Mouse (Mus musculus) neural tube, embryonic 12.5 days (tissue): ENCODE measurements around the gene Ftcd. TPM values are rescaled to one million over a fixed set of nuclear protein-coding genes. Genes with fewer than 3 reads are reported as not detected.
A peak's percentile ranks its signal among the peaks of the same experiment; 100 is the strongest.

Experiments
- ATAC-seq: fragments of 200-750 bp; cut with Nextera tagmentation; 2 replicates; pipeline ENCODE4 v1.8.0; 2017; ENCODE audit warnings: low read depth, mild to moderate bottlenecking, moderate TSS enrichment, moderate library complexity; ENCODE audit not compliant: low FRiP score
- H3K27ac ChIP-seq: fragments of 300-500 bp; sonication (generic); 2 replicates; pipeline ENCODE4 v1.5.1; 2016
- H3K27me3 ChIP-seq: fragments of 300-500 bp; sonication (generic); replicated peaks from 2 replicates; pipeline ENCODE4 v1.6.1; 2016; ENCODE audit warnings: mild to moderate bottlenecking
- H3K36me3 ChIP-seq: fragments of 300-500 bp; sonication (generic); 2 replicates; pipeline ENCODE4 v1.6.1; 2016; ENCODE audit warnings: mild to moderate bottlenecking
- H3K4me1 ChIP-seq: fragments of 300-500 bp; sonication (generic); 2 replicates; pipeline ENCODE4 v1.6.1; 2016
- H3K4me2 ChIP-seq: fragments of 300-500 bp; sonication (generic); replicated peaks from 2 replicates; pipeline ENCODE4 v1.6.1; 2016; ENCODE audit warnings: mild to moderate bottlenecking
- H3K4me3 ChIP-seq: fragments of 300-500 bp; sonication (generic); 2 replicates; pipeline ENCODE4 v1.5.1; 2016
- H3K9ac ChIP-seq: fragments of 300-500 bp; sonication (generic); 2 replicates; pipeline ENCODE4 v1.6.1; 2016; ENCODE audit warnings: mild to moderate bottlenecking
- H3K9me3 ChIP-seq: fragments of 300-500 bp; sonication (generic); 2 replicates; pipeline ENCODE4 v1.6.1; 2016; ENCODE audit warnings: mild to moderate bottlenecking
- WGBS: fragments of 180-500 bp; shearing (Covaris S2); methylation state at CpG from one replicate; pipeline ENCODE4 v1.1.7; 2016; 5-methylcytosine and 5-hydroxymethylcytosine counted together
- polyA plus RNA-seq: library from polyadenylated mRNA; unstranded; fragments of >200 nt; fragmentation: Nextera tagmentation; extraction: Ambion mirVana; gene quantifications from 2 replicates; pipeline ENCODE4 v1.2.1, GENCODE M21; 2016

Ftcd gene
- 0.34 TPM in 1 of 2 replicates, not detected in the other for polyA plus RNA-seq

DNA sequence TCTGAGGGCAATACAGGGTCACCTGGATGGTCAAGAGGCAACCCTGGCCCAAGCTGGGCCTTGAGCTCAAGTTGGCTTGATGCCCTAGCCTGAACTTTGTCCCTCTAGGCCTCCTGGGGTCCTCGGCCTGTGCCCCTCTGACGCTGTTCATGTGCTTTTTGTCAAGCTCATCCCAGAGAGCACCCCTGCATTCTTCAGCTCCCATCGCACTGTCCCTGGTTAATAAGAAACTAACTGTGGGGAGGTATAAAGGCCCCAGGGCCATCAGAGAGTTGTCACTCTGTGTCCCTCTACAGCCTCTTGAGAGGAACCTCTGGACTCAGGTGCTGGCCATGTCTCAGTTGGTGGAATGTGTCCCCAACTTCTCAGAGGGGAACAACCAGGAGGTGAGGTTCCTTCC lies at the start of gene Ftcd:
Gene Ftcd (plus strand): TSS at position 275 of the 400 bp plus-strand sequence.
- no peak within 1 kb of the TSS for H3K27ac ChIP-seq
- no peak for ATAC-seq
- no peak within 1 kb of the TSS for H3K9ac ChIP-seq
- 77% methylated on average over 3 of the region's 3 CpGs for WGBS
- no peak within 1 kb of the TSS for H3K4me2 ChIP-seq
- H3K27me3 ChIP-seq: no peaks in the 10 kb centered on the region
- no peaks in the 10 kb centered on the region for H3K9me3 ChIP-seq
- no peaks in the 10 kb centered on the region for H3K4me1 ChIP-seq
- no peak within 1 kb of the TSS for H3K4me3 ChIP-seq
- no peaks in the 10 kb centered on the region for H3K36me3 ChIP-seq

DNA sequence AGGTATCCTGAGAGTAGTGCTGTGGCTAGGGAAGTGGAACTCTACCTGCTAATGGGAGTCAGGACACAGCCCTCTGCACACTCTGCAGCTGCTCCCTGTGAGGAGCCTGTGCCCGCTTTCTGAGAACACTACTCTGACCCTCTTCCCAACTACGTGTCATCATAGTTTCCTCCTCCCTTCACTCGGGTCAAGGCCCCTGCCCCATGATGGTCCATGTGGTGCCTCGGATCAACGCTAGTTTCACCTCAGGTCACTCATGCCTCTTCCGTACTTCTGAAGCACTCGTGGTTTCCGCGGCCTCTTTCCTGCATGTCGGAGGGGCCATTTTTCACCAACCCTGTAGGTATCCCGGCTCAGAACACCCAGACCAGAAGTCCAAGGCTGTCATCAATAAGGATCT lies 44.5 kb upstream of the Ftcd start:
- ATAC-seq: no peak; the same call in 1 of the 2 replicates
- Histone ChIP-seq H3K9me3 (no peaks in the 10 kb centered on the region), H3K27me3 (no peaks in the 10 kb centered on the region), H3K4me2 (peak overlapping the region; percentile 82), H3K4me3 (peak overlapping the region; percentile 65), H3K27ac (no peak overlapping the region), H3K4me1 (peaks cover 24% of the 10 kb centered on the region), H3K36me3 (peaks cover 28% of the 10 kb centered on the region), H3K9ac (peak overlapping the region; percentile 71; the same call in 1 of the 2 replicates)
- WGBS: 4% methylated on average over 11 of the region's 11 CpGs

DNA sequence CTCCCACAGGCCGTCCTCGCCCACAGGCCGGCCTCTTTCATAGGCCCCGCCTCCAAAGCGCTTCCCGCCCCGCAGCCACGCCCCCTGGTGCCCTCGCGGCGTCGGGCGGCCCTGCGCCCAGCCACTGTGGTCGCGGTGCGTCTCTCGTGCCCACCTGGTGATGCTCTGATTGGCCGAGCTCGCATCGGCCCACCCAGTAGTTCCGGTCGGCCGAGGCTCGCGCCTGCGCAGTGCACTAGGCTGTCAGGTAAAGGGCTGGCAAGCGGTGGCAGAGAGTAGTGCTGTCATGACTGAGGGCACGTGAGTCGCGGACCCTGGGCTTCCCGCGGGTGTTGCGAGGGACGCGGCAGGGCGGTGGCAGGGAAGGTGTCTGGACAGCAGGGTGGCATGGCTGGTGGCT lies 44.1 kb upstream of the Ftcd start, which contains the start of gene Lss:
Gene Lss (plus strand): TSS at position 214 of the 400 bp plus-strand sequence.
- peak within 1 kb of the TSS; percentile 82 for H3K4me2 ChIP-seq
- WGBS: under 1% methylated on average over 37 of the region's 37 CpGs
- H3K36me3 ChIP-seq: peaks cover 32% of the 10 kb centered on the region
- peaks cover 24% of the 10 kb centered on the region for H3K4me1 ChIP-seq
- H3K9me3 ChIP-seq: no peaks in the 10 kb centered on the region
- peak within 1 kb of the TSS; percentile 71 for H3K9ac ChIP-seq
- H3K27me3 ChIP-seq: no peaks in the 10 kb centered on the region
- peak within 1 kb of the TSS; percentile 51; the same call in 1 of the 2 replicates for H3K27ac ChIP-seq
- peak; percentile 99 for ATAC-seq
- H3K4me3 ChIP-seq: peak within 1 kb of the TSS; percentile 65

DNA sequence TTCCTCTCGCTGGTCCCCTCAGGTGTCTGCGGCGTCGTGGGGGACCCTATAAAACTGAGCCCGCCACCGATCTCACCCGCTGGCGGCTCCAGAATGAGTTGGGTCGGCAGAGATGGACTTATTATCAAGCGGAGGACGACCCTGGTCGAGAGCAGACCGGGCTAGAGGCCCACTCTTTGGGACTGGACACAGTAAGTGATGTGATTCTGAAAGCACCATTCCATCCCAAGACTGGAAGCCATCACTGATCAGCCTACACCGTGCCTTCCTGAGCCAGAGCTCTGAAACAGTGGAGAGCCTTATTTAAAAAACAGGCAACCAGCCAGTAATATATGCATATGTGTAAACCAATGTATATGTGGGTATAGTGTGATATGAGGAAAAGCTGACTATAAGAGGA lies 43.6 kb upstream of the Ftcd start:
- Histone ChIP-seq H3K9me3 (no peaks in the 10 kb centered on the region), H3K27ac (peak overlapping the region; percentile 51; the same call in 1 of the 2 replicates), H3K36me3 (peaks cover 37% of the 10 kb centered on the region), H3K4me1 (peaks cover 24% of the 10 kb centered on the region), H3K27me3 (no peaks in the 10 kb centered on the region), H3K4me3 (peak overlapping the region; percentile 65), H3K9ac (peak overlapping the region; percentile 71), H3K4me2 (peak overlapping the region; percentile 82)
- 2% methylated on average over 14 of the region's 14 CpGs for WGBS
- ATAC-seq: peak; percentile 37

DNA sequence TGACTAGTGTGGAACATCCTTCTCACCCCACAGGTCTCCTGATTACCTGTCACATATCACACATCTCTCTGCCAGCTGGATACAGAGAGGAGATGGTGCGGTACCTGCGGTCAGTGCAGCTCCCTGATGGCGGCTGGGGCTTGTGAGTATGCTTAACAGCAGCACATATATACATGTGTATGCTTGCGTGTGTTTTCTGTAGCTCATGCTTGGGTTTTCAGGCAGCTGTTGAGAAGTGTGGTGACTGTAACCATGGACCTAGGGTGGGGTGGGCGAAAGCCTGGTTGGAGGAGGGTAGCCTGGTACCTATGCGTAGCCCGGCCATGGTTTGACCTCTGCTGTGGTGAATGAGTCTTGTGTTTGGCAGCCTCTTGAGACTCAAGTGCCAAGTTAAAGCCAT lies 39.9 kb upstream of the Ftcd start:
- no peak overlapping the region for H3K9ac ChIP-seq
- peaks cover 70% of the 10 kb centered on the region for H3K36me3 ChIP-seq
- no peaks in the 10 kb centered on the region for H3K9me3 ChIP-seq
- H3K4me3 ChIP-seq: no peak overlapping the region
- peaks cover 23% of the 10 kb centered on the region for H3K4me1 ChIP-seq
- no peak overlapping the region for H3K27ac ChIP-seq
- no peak for ATAC-seq
- 97% methylated on average over 7 of the region's 7 CpGs for WGBS
- H3K4me2 ChIP-seq: no peak overlapping the region
- no peaks in the 10 kb centered on the region for H3K27me3 ChIP-seq

DNA sequence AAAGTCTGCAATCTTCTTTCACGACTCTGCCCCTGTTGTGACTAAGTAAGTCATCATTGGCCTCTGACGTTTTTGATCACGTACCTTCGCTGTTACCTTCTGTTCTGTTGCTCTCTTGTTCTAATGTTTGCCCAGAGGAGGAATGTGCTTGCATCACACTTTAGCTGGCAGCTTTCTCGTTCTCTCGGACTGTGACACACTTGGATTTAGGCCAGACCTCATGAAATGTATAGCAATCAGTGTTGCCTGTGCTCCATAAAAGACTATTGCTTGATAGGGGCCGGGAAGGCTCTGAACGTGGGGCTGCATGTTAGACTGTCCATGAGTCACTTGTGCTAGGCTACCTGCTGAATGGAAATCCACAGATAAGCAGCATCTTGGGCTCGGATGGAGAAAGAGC lies 37.8 kb upstream of the Ftcd start:
- Histone ChIP-seq H3K9ac (no peak overlapping the region), H3K36me3 (peaks cover 91% of the 10 kb centered on the region)
- WGBS: 90% methylated on average over 9 of the region's 9 CpGs

DNA sequence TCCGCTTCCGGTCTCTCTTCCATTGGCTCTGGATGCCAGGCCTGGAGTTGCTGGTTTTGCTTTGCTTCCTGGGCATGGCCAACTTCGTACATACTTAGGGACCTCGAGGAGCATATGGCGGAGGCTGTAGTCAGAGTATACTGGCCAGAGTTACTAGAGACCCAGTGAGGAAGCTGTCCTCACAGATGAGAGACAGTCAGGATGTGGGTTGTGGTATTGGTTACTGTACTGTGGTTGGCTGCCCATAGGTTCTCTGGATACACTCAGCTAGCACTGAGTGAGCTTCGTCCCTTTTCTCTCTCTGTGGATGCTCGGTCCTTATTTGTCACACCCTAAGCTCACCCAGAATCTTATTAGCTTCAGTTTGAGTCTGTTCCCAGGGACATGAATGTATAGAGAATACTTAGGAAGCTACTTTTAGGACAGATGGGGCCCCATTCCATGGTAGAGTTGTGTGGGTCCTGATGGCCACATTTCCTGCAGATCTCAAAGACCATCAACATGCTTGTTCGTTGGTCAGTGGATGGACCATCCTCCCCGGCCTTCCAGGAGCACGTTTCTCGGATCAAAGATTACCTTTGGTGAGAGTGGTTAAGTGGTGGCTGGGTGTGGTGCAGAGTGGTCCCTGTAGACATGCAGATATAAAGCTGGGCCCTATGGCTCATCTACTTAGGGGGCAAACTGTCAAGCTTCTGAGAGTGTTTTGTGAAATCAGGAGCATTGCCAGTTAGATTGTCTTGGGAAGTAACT lies 33.9 kb upstream of the Ftcd start:
- peaks cover 96% of the 10 kb centered on the region for H3K36me3 ChIP-seq
- no peaks in the 10 kb centered on the region for H3K4me1 ChIP-seq
- no peak overlapping the region for H3K27ac ChIP-seq
- no peak overlapping the region for H3K4me3 ChIP-seq
- no peak overlapping the region for H3K4me2 ChIP-seq
- WGBS: 95% methylated on average over 11 of the region's 11 CpGs
- ATAC-seq: no peak
- no peaks in the 10 kb centered on the region for H3K9me3 ChIP-seq
- no peaks in the 10 kb centered on the region for H3K27me3 ChIP-seq
- no peak overlapping the region for H3K9ac ChIP-seq

More for the DNA sequence above, 37.8 kb upstream of the Ftcd start:
- H3K9me3 ChIP-seq: no peaks in the 10 kb centered on the region
- no peaks in the 10 kb centered on the region for H3K27me3 ChIP-seq
- no peak for ATAC-seq
- no peak overlapping the region for H3K27ac ChIP-seq
- no peak overlapping the region for H3K4me2 ChIP-seq
- H3K4me1 ChIP-seq: peaks cover 11% of the 10 kb centered on the region
- H3K4me3 ChIP-seq: no peak overlapping the region

DNA sequence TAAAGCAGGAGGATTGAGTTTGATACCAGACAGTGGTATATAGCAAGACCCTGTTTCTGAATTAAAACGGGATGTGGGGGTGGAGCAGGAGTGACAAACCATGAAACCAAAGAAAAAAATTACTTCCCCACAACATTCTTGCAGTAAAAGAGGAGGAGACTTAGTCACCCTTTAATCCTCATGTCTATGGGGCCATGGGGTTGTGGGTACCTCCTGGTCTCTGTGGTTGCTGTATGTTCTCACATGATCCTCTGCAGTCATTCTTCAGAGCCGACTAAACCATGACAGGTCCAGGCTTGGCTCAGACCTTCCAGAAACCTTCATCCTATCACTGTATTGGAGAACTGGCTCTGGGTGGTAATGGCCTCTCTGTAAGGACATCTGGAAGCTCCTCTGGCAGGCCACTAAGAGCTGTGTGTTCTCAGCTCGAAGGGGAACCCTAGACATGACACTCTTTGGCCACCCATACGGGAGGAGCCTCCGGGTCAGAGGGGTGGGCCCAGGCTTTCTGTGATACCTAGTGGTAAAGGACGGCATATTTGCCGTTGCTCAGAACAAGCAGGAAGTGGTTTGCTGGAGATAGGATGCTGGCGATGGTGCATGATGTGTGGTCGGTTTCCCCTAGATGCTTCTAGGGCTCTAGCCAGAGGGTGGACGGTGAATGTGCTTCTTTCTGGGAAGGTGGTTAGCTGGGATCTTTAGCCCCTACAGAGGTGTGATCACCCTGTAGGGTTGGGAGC lies 32.6 kb upstream of the Ftcd start:
- Histone ChIP-seq H3K27me3 (no peaks in the 10 kb centered on the region), H3K4me2 (no peak overlapping the region), H3K4me3 (no peak overlapping the region), H3K9me3 (no peaks in the 10 kb centered on the region), H3K27ac (no peak overlapping the region), H3K9ac (no peak overlapping the region), H3K36me3 (peaks cover 96% of the 10 kb centered on the region), H3K4me1 (no peaks in the 10 kb centered on the region)
- WGBS: 93% methylated on average over 10 of the region's 10 CpGs
- no peak for ATAC-seq

DNA sequence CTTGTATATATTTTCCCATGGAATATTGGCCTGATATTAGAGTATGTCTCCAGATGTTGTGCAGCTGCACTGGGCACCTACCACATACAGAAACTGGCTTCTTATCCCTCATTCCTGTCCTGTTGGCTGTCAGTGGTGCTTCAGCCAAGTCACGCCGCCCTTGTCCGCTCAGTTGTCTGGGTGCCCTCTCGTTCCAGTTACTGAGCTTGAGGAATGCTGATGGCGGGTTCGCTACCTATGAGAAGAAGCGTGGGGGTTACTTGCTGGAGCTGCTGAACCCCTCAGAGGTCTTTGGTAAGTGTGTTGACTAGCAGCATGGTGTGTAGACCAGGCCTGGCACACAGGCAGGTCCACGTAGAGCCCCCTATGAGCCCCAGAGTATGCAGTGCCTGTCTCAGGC lies 28.9 kb upstream of the Ftcd start:
- no peaks in the 10 kb centered on the region for H3K4me1 ChIP-seq
- no peak for ATAC-seq
- no peaks in the 10 kb centered on the region for H3K9me3 ChIP-seq
- no peak overlapping the region for H3K27ac ChIP-seq
- no peaks in the 10 kb centered on the region for H3K27me3 ChIP-seq
- 91% methylated on average over 8 of the region's 8 CpGs for WGBS
- no peak overlapping the region for H3K4me2 ChIP-seq
- no peak overlapping the region for H3K9ac ChIP-seq
- peaks cover 100% of the 10 kb centered on the region for H3K36me3 ChIP-seq
- H3K4me3 ChIP-seq: no peak overlapping the region

DNA sequence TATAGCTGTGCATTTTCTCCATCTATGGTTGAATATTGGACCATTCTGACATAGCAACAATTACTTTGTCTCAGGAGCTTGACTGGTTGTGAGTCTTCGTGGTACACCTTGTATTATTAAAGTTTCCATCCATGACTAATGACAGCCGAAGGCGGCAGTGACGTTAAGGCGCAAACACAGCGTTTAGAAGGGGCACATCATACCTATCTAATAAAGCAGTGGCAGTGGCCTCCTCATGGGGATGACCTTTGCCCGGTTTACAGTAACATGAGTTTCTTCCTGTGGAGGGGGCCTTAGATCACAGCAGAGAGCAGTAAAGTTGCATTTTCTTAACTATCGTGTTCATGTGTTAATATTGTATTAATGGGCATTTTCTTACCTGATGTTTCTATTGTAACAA lies 27.2 kb upstream of the Ftcd start:
- H3K36me3 ChIP-seq: peaks cover 100% of the 10 kb centered on the region
- no peaks in the 10 kb centered on the region for H3K27me3 ChIP-seq
- H3K4me2 ChIP-seq: no peak overlapping the region
- no peak overlapping the region for H3K4me3 ChIP-seq
- no peak overlapping the region for H3K9ac ChIP-seq
- ATAC-seq: no peak
- H3K9me3 ChIP-seq: no peaks in the 10 kb centered on the region
- no peaks in the 10 kb centered on the region for H3K4me1 ChIP-seq
- no peak overlapping the region for H3K27ac ChIP-seq
- 94% methylated on average over 8 of the region's 8 CpGs for WGBS

DNA sequence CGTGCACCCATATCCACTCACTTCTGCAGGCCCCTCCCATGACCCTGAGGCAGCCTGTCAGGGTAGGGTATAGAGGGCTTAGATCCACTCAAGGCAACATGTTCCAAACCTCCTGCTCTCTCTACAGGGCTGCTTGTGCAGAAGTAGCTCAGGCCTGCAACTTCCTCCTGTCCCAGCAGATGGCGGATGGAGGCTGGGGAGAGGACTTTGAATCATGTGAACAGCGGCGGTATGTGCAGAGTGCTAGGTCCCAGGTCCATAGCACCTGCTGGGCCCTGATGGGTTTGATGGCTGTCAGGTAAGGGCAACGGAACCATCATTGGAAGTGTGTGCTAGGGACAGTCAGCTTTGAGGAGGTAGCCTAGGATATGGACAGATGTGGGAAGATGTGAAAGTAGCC lies 25.0 kb upstream of the Ftcd start:
- WGBS: 93% methylated on average over 5 of the region's 5 CpGs
- H3K9ac ChIP-seq: no peak overlapping the region
- H3K27me3 ChIP-seq: no peaks in the 10 kb centered on the region
- H3K4me3 ChIP-seq: no peak overlapping the region
- ATAC-seq: no peak
- H3K4me2 ChIP-seq: no peak overlapping the region
- no peak overlapping the region for H3K27ac ChIP-seq
- H3K9me3 ChIP-seq: no peaks in the 10 kb centered on the region
- H3K4me1 ChIP-seq: no peaks in the 10 kb centered on the region
- H3K36me3 ChIP-seq: peaks cover 96% of the 10 kb centered on the region

DNA sequence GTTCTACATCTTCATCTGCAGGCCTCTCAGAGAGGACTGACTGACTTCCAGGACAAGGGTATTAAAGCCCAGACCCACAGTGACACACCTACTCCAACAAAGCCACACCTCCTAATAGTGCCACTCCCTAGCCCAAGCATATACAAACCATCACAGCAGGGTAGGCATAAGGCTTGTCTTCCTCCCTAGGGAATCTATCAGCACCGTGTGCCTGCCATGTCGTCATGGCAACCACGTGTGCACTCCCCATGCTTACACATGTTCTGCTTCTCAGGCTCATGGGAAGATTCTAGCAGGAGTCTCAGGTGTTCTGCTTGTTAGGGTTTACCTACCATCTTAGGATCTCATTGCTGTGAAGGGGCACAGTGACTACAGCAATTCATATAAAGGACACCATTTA lies 23.9 kb upstream of the Ftcd start:
- WGBS: 79% methylated on average over 3 of the region's 3 CpGs
- Histone ChIP-seq H3K4me3 (no peak overlapping the region), H3K4me2 (no peak overlapping the region), H3K9ac (no peak overlapping the region), H3K9me3 (no peaks in the 10 kb centered on the region), H3K27me3 (no peaks in the 10 kb centered on the region), H3K36me3 (peaks cover 92% of the 10 kb centered on the region), H3K4me1 (no peaks in the 10 kb centered on the region), H3K27ac (no peak overlapping the region)
- no peak for ATAC-seq
